Mouse (Mus musculus) kidney, adult 2 months (tissue): ENCODE measurements around the gene Egfl7. TPM values are rescaled to one million over a fixed set of nuclear protein-coding genes. Genes with fewer than 3 reads are reported as not detected.

Experiments
- DNase-seq: peaks from one replicate; pipeline ENCODE4 v3.0.0; 2021
- H3K27ac ChIP-seq: fragments of 200-500 bp; 2 replicates; pipeline ENCODE4 v1.5.1; 2012; ENCODE audit warnings: low read depth, low read length, control low read depth, inconsistent platforms; ENCODE audit not compliant: insufficient read depth
- H3K27me3 ChIP-seq: fragments of 200-500 bp; replicated peaks from 2 replicates; pipeline ENCODE4 v1.6.1; 2012; ENCODE audit warnings: mild to moderate bottlenecking, moderate library complexity, low read length, inconsistent platforms; ENCODE audit not compliant: control insufficient read depth, insufficient read depth
- H3K36me3 ChIP-seq: fragments of 200-500 bp; 2 replicates; pipeline ENCODE4 v1.6.1; 2012; ENCODE audit warnings: mild to moderate bottlenecking, moderate library complexity, low read length, inconsistent platforms; ENCODE audit not compliant: control insufficient read depth, insufficient read depth
- H3K4me1 ChIP-seq: fragments of 200-500 bp; 2 replicates; pipeline ENCODE4 v1.6.1; 2011; ENCODE audit warnings: low read length; ENCODE audit not compliant: control insufficient read depth, insufficient read depth
- H3K4me3 ChIP-seq: fragments of 200-500 bp; 2 replicates; pipeline ENCODE4 v1.5.1; 2011; ENCODE audit warnings: mild to moderate bottlenecking, low read depth, low read length, control low read depth; ENCODE audit not compliant: insufficient read depth
- CTCF ChIP-seq: fragments of 200-500 bp; conservative IDR thresholded peaks from 2 replicates; pipeline ENCODE4 v1.5.1; 2011; ENCODE audit warnings: low read depth, mild to moderate bottlenecking, control low read depth, low read length, moderate library complexity, mixed read lengths; ENCODE audit not compliant: insufficient read depth, insufficient read length
- POLR2A ChIP-seq: fragments of 200-500 bp; IDR thresholded peaks from one replicate; pipeline ENCODE4 v1.6.1; 2011; ENCODE audit warnings: low read depth, low read length, control low read depth
- WGBS: fragments of 180-500 bp; shearing (Covaris S2); methylation state at CpG from one replicate; pipeline ENCODE4 v1.1.7; 2018; 5-methylcytosine and 5-hydroxymethylcytosine counted together
- polyA plus RNA-seq: library from polyadenylated mRNA; depleted of rRNA; stranded (reverse); fragments of >200 nt; gene quantifications from 2 replicates; pipeline ENCODE4 v1.2.3, GENCODE M21; 2012

The Egfl7 gene
- polyA plus RNA-seq, 1 experiment: 297 TPM

- Histone ChIP-seq H3K4me3 (no peak overlapping the region), H3K27ac (no peak overlapping the region), H3K4me1 (peaks cover 9% of the 10 kb centered on the region), H3K36me3 (no peaks in the 10 kb centered on the region), H3K27me3 (no peaks in the 10 kb centered on the region)
- TF ChIP-seq CTCF (no peak), POLR2A (no peak)
- DNase-seq: no peak
- 66% methylated on average over 3 of the region's 3 CpGs for WGBS
Measured at GRCm38 (mm10) chr2:26550205-26550604, 29.6 kb upstream of the Egfl7 start.

DNA sequence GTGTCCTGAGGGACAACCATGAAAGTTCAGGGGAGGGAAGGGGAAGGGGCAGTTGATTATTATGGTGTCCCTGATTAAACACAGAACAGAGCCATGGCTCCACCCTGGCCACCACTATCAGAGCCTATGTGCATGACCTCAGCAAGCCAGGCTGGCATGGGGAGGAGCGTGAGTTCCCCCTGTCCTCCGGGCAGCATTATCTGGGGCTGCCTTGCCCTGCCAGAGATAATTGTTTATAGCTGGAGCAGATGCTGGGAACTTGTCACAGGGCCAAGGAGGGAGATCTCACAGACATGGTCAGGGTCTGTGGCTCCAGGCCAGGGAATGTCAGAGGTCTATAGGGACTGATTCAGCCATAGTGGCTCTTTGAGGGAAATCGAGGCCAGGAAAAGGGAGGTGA, 29.0 kb upstream of the Egfl7 start:
- no peak overlapping the region for H3K27ac ChIP-seq
- no peak for DNase-seq
- no peak overlapping the region for H3K4me3 ChIP-seq
- TF ChIP-seq POLR2A (no peak), CTCF (no peak)
- WGBS: 77% methylated on average over 3 of the region's 3 CpGs
- H3K4me1 ChIP-seq: peaks cover 9% of the 10 kb centered on the region
- H3K36me3 ChIP-seq: no peaks in the 10 kb centered on the region
- no peaks in the 10 kb centered on the region for H3K27me3 ChIP-seq

DNA sequence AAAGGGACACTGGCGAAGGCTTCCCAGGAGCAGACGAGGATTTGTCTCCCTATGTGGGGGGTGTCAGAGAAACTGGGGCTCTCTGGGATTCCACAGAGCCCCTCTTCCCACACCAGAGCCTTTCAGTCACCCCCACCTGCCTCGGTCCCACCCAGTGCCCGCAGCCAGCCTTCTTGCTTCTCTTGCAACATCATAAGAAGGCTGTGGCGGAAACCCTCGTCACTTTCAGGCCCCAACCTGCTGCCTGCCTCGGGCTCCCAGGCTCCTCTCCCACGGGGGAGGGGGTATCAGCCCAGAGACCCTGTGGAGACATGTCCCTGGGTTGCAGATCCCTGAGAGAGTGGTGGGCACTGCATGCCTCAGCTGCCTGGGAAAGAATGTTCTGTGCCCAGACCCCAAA, 28.4 kb upstream of the Egfl7 start:
- no peak overlapping the region for H3K27ac ChIP-seq
- H3K4me3 ChIP-seq: no peak overlapping the region
- no peaks in the 10 kb centered on the region for H3K27me3 ChIP-seq
- H3K4me1 ChIP-seq: peaks cover 9% of the 10 kb centered on the region
- H3K36me3 ChIP-seq: no peaks in the 10 kb centered on the region
- no peak for DNase-seq
- no peak for TF ChIP-seq POLR2A
- WGBS: 83% methylated on average over 8 of the region's 8 CpGs

GRCm38 (mm10) chr2:26552066-26552465, 27.7 kb upstream of the Egfl7 start:
- H3K36me3 ChIP-seq: no peaks in the 10 kb centered on the region
- no peak overlapping the region for H3K27ac ChIP-seq
- DNase-seq: no peak
- WGBS: 88% methylated on average over 2 of the region's 2 CpGs
- no peak overlapping the region for H3K4me3 ChIP-seq
- H3K27me3 ChIP-seq: no peaks in the 10 kb centered on the region
- H3K4me1 ChIP-seq: peaks cover 9% of the 10 kb centered on the region
- TF ChIP-seq CTCF (no peak), POLR2A (no peak)

- DNase-seq: no peak
- H3K36me3 ChIP-seq: no peaks in the 10 kb centered on the region
- H3K27ac ChIP-seq: no peak overlapping the region
- no peak overlapping the region for H3K4me3 ChIP-seq
- H3K27me3 ChIP-seq: no peaks in the 10 kb centered on the region
- TF ChIP-seq CTCF (no peak), POLR2A (no peak)
- peaks cover 9% of the 10 kb centered on the region for H3K4me1 ChIP-seq
- WGBS: 76% methylated on average over 9 of the region's 9 CpGs
Measured at GRCm38 (mm10) chr2:26553904-26554303, 25.9 kb upstream of the Egfl7 start.

DNA sequence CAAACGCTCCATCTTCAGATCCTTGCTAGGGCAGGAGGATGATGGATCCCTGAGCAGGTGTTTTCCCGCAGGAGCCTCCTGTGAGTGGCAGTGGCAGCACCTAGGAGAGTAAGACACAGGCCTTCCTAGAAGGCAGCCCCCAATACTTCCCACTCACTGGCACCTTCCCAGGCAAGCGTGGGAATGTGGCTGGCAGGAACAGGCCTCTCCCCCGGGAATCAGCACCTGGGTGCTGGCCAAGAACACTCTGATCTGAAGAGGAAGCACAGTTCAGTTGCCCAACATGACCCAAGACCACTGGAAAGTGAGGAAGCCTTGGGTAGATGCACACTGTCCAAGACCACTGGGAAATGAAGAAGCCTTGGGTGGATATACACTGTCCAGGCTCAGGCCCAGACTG, 24.7 kb upstream of the Egfl7 start:
- WGBS: 59% methylated on average over 4 of the region's 4 CpGs
- TF ChIP-seq POLR2A: no peak
- TF ChIP-seq CTCF: no peak
- Histone ChIP-seq H3K4me1 (peaks cover 4% of the 10 kb centered on the region), H3K4me3 (no peak overlapping the region), H3K36me3 (no peaks in the 10 kb centered on the region), H3K27me3 (no peaks in the 10 kb centered on the region), H3K27ac (no peak overlapping the region)
- peak; percentile 71 for DNase-seq

GRCm38 (mm10) chr2:26556535-26556993, 23.2 kb upstream of the Egfl7 start:
- TF ChIP-seq CTCF: no peak
- TF ChIP-seq POLR2A: no peak
- no peak for DNase-seq
- Histone ChIP-seq H3K36me3 (no peaks in the 10 kb centered on the region), H3K27ac (no peak overlapping the region), H3K4me3 (no peak overlapping the region), H3K4me1 (peaks cover 4% of the 10 kb centered on the region; the same call in 1 of the 2 replicates), H3K27me3 (no peaks in the 10 kb centered on the region)
- WGBS: 73% methylated on average over 4 of the region's 4 CpGs

GRCm38 (mm10) chr2:26560506-26560905, 19.3 kb upstream of the Egfl7 start:
- no peak overlapping the region for H3K27ac ChIP-seq
- H3K27me3 ChIP-seq: no peaks in the 10 kb centered on the region
- no peaks in the 10 kb centered on the region; the same call in 1 of the 2 replicates for H3K4me1 ChIP-seq
- no peaks in the 10 kb centered on the region for H3K36me3 ChIP-seq
- 75% methylated on average over 5 of the region's 5 CpGs for WGBS
- no peak for TF ChIP-seq POLR2A
- TF ChIP-seq CTCF: no peak
- H3K4me3 ChIP-seq: no peak overlapping the region
- peak; percentile 66 for DNase-seq
